Mouse (Mus musculus) CH12.LX (cell line): ENCODE results near the gene 6330409D20Rik. TPM values are rescaled to one million over a fixed set of nuclear protein-coding genes. Genes with fewer than 3 reads are reported as not detected.

Experiments
- DNase-seq: peaks from one replicate; pipeline ENCODE4 v3.0.0-alpha.2; 2013; ENCODE audit errors: extremely low read depth
- H3K27ac ChIP-seq: 2 replicates; pipeline ENCODE4 v1.5.1; 2012; ENCODE audit warnings: low read depth, mild to moderate bottlenecking, control low read depth, moderate library complexity; ENCODE audit not compliant: insufficient read depth
- H3K27me3 ChIP-seq: replicated peaks from 2 replicates; pipeline ENCODE3; 2012; ENCODE audit warnings: inconsistent platforms
- H3K36me3 ChIP-seq, 2 experiments: replicated peaks in 1 of 2; 2 replicates each; pipeline versions ENCODE3 to v1.6.1; 2012; ENCODE audit warnings: inconsistent platforms in 1 of 2, low read length in 1 of 2, mild to moderate bottlenecking in 1 of 2, mixed read lengths in 1 of 2, moderate library complexity in 1 of 2; ENCODE audit not compliant: control insufficient read depth in 1 of 2, insufficient read depth in 1 of 2
- H3K4me1 ChIP-seq, 2 experiments: 2 replicates each; pipeline ENCODE4 v1.6.1; 2012; ENCODE audit warnings: inconsistent platforms in 1 of 2, moderate library complexity in 1 of 2; ENCODE audit not compliant: insufficient read depth in 2 of 2, control insufficient read depth in 1 of 2
- H3K4me2 ChIP-seq: 2 replicates; pipeline ENCODE4 v1.6.1; 2012; ENCODE audit warnings: low read depth, mild to moderate bottlenecking, control low read depth; ENCODE audit not compliant: poor library complexity, insufficient read depth, severe bottlenecking
- H3K4me3 ChIP-seq, 3 experiments: fragments of 150-350 bp in 1 of 3; sonication (generic) in 1 of 3; replicated peaks in 1 of 3; 2 replicates each; pipeline versions ENCODE3 to v1.5.1; 2011 to 2012; ENCODE audit warnings: low read depth in 2 of 3, low read length in 2 of 3, mild to moderate bottlenecking in 2 of 3, moderate library complexity in 2 of 3, control low read depth in 1 of 3, improper control_type of control experiment in 1 of 3, inconsistent platforms in 1 of 3, mixed read lengths in 1 of 3; ENCODE audit not compliant: poor library complexity in 1 of 3
- H3K79me2 ChIP-seq: replicated peaks from 2 replicates; pipeline ENCODE4 v1.6.1; 2012; ENCODE audit warnings: mild to moderate bottlenecking, moderate library complexity; ENCODE audit not compliant: control insufficient read depth, poor library complexity, insufficient read depth, severe bottlenecking; ENCODE audit errors: extremely low read depth
- H3K9ac ChIP-seq: 2 replicates; pipeline ENCODE4 v1.6.1; 2012; ENCODE audit warnings: low read depth, mild to moderate bottlenecking, control low read depth, moderate library complexity; ENCODE audit not compliant: insufficient read depth
- H3K9me3 ChIP-seq: replicated peaks from 2 replicates; pipeline ENCODE3; 2012; ENCODE audit warnings: low read length, inconsistent platforms, mixed read lengths
- BHLHE40 ChIP-seq: IDR thresholded peaks from 2 replicates; pipeline ENCODE4 v1.6.1; 2011; ENCODE audit warnings: mild to moderate bottlenecking, low read depth, low read length, improper control_type of control experiment
- CHD2 ChIP-seq: IDR thresholded peaks from 2 replicates; pipeline ENCODE4 v1.6.1; 2011; ENCODE audit warnings: low read length, improper control_type of control experiment
- ELF1 ChIP-seq: IDR thresholded peaks from 2 replicates; pipeline ENCODE4 v1.6.1; 2014; ENCODE audit warnings: low read depth, mild to moderate bottlenecking, inconsistent platforms, low read length, improper control_type of control experiment
- EP300 ChIP-seq: IDR thresholded peaks from 2 replicates; pipeline ENCODE4 v1.6.1; 2011; ENCODE audit warnings: low read length, improper control_type of control experiment
- ETS1 ChIP-seq: conservative IDR thresholded peaks from 2 replicates; pipeline ENCODE4 v1.6.1; 2012; ENCODE audit warnings: low read depth, mild to moderate bottlenecking, inconsistent platforms, low read length, improper control_type of control experiment, moderate library complexity
- HCFC1 ChIP-seq: IDR thresholded peaks from 2 replicates; pipeline ENCODE4 v1.6.1; 2012; ENCODE audit warnings: low read depth, mild to moderate bottlenecking, inconsistent platforms, low read length, improper control_type of control experiment
- IRF4 ChIP-seq: IDR thresholded peaks from 2 replicates; pipeline ENCODE4 v1.6.1; 2014; ENCODE audit warnings: low read depth, mild to moderate bottlenecking, inconsistent platforms, low read length, improper control_type of control experiment
- JUN ChIP-seq: IDR thresholded peaks from 2 replicates; pipeline ENCODE4 v1.6.1; 2011; ENCODE audit warnings: low read depth, mild to moderate bottlenecking, low read length, improper control_type of control experiment, moderate library complexity; ENCODE audit not compliant: insufficient read depth
- MAZ ChIP-seq: IDR thresholded peaks from 2 replicates; pipeline ENCODE4 v1.6.1; 2012; ENCODE audit warnings: low read depth, mild to moderate bottlenecking, inconsistent platforms, low read length, improper control_type of control experiment, moderate library complexity
- MEF2A ChIP-seq: IDR thresholded peaks from 2 replicates; pipeline ENCODE4 v1.6.1; 2014; ENCODE audit warnings: low read depth, mild to moderate bottlenecking, inconsistent platforms, low read length, improper control_type of control experiment, borderline replicate concordance
- NRF1 ChIP-seq: IDR thresholded peaks from 2 replicates; pipeline ENCODE4 v1.6.1; 2014; ENCODE audit warnings: low read depth, mild to moderate bottlenecking, inconsistent platforms, low read length, improper control_type of control experiment, moderate library complexity
- POLR2A ChIP-seq: IDR thresholded peaks from 2 replicates; pipeline ENCODE4 v1.6.1; 2011; ENCODE audit warnings: low read depth, mild to moderate bottlenecking, improper control_type of control experiment, low read length
- POLR2AphosphoS2 ChIP-seq: IDR thresholded peaks from 2 replicates; pipeline ENCODE4 v1.6.1; 2011; ENCODE audit warnings: low read depth, low read length, improper control_type of control experiment
- SMC3 ChIP-seq: IDR thresholded peaks from 2 replicates; pipeline ENCODE4 v1.6.1; 2011; ENCODE audit warnings: low read depth, low read length, improper control_type of control experiment
- TBP ChIP-seq: conservative IDR thresholded peaks from 2 replicates; pipeline ENCODE4 v1.6.1; 2011; ENCODE audit warnings: low read depth, low read length, improper control_type of control experiment
- TCF12 ChIP-seq: IDR thresholded peaks from 2 replicates; pipeline ENCODE4 v1.6.1; 2014; ENCODE audit warnings: low read depth, mild to moderate bottlenecking, inconsistent platforms, low read length, improper control_type of control experiment
- USF1 ChIP-seq: IDR thresholded peaks from 2 replicates; pipeline ENCODE4 v1.6.1; 2014; ENCODE audit warnings: low read depth, mild to moderate bottlenecking, inconsistent platforms, low read length, improper control_type of control experiment
- ZKSCAN1 ChIP-seq: IDR thresholded peaks from 2 replicates; pipeline ENCODE4 v1.6.1; 2012; ENCODE audit warnings: low read depth, inconsistent platforms, low read length, improper control_type of control experiment, borderline replicate concordance
- ZMIZ1 ChIP-seq: IDR thresholded peaks from 2 replicates; pipeline ENCODE4 v1.6.1; 2012; ENCODE audit warnings: low read depth, mild to moderate bottlenecking, inconsistent platforms, low read length, improper control_type of control experiment
- ZNF384 ChIP-seq: IDR thresholded peaks from 2 replicates; pipeline ENCODE4 v1.6.1; 2012; ENCODE audit warnings: low read depth, low read length, improper control_type of control experiment, inconsistent platforms
- dilution Hi-C: fragments of 300-500 bp; cut with MboI; formaldehyde crosslinking; loops from 2 replicates; pipeline ENCODE4 v1.14.3; 2020; ENCODE audit warnings: low sequenced_read_pairs; ENCODE audit not compliant: extremely low pct_unique_long_range_greater_than_20kb, extremely low pct_ligation_motif_present
- in situ Hi-C: fragments of 300-500 bp; cut with MboI; formaldehyde crosslinking; loops from 3 replicates; pipeline ENCODE4 v1.14.3; 2019; ENCODE audit warnings: low sequenced_read_pairs, low pct_ligation_motif_present, low pct_unique_long_range_greater_than_20kb, mixed read lengths
- polyA plus RNA-seq: library from polyadenylated mRNA; unstranded; fragments of >175 nt; gene quantifications from 2 replicates; pipeline ENCODE4 v1.2.1, GENCODE M21; 2012; ENCODE audit warnings: low read depth; ENCODE audit not compliant: insufficient read length
- total RNA-seq, 2 experiments: library from RNA; depleted of rRNA; stranded (reverse); fragments of 300-350 nt in 1 of 2; fragments of >200 nt in 1 of 2; gene quantifications; 2 replicates each; pipeline ENCODE4 v1.2.3; 2012 to 2014

6330409D20Rik gene
- total and polyA plus RNA-seq, 3 experiments, result 0.46 TPM; not detected in 2

GRCm38 (mm10) chr2:32720053-32720452 lies 20.8 kb downstream of the 6330409D20Rik start:
- peak overlapping the region; percentile 90 for H3K27ac ChIP-seq
- dilution Hi-C loops, result no loop called here
- in situ Hi-C loops, result no loop called here
- H3K27me3 ChIP-seq, result no peaks in the 10 kb centered on the region
- peaks cover 6% of the 10 kb centered on the region for H3K9me3 ChIP-seq
- peaks cover 36 to 59% of the 10 kb centered on the region in 2 experiments for H3K4me1 ChIP-seq
- H3K4me2 ChIP-seq, result peak overlapping the region; percentile 67
- no peak overlapping the region for H3K9ac ChIP-seq
- TF ChIP-seq HCFC1 (no peak), CHD2 (peak; percentile 86), USF1 (no peak), SMC3 (no peak), POLR2AphosphoS2 (no peak), ETS1 (peak; percentile 54), MEF2A (peak; percentile 75), TBP (0 out of 2 replicates have a peak, but pooled peaks have one; percentile 22), ZMIZ1 (no peak), BHLHE40 (peak; percentile 67), IRF4 (peak; percentile 93), TCF12 (peak; percentile 79), EP300 (peak; percentile 87)
- DNase-seq, result peak; percentile 37
- H3K4me3 ChIP-seq, result peak overlapping the region; percentile 61 to 94 (median 84)
- H3K36me3 ChIP-seq, result peaks cover 3 to 22% of the 10 kb centered on the region in 2 experiments
- peaks cover 27% of the 10 kb centered on the region for H3K79me2 ChIP-seq

- no peak overlapping the region for H3K9ac ChIP-seq
- peaks cover 6% of the 10 kb centered on the region for H3K9me3 ChIP-seq
- in situ Hi-C loops (no loop called here), dilution Hi-C loops (no loop called here)
- DNase-seq, result no peak
- peaks cover 43 to 62% of the 10 kb centered on the region in 2 experiments for H3K4me1 ChIP-seq
- H3K4me2 ChIP-seq, result no peak overlapping the region
- H3K79me2 ChIP-seq, result peaks cover 23% of the 10 kb centered on the region
- H3K27ac ChIP-seq, result no peak overlapping the region
- no peak overlapping the region for H3K4me3 ChIP-seq
- no peaks in the 10 kb centered on the region for H3K27me3 ChIP-seq
- H3K36me3 ChIP-seq, result peaks cover 0 to 11% of the 10 kb centered on the region in 2 experiments
- no peak for TF ChIP-seq ZKSCAN1
- no peak for TF ChIP-seq ELF1
- TF ChIP-seq NRF1, result no peak
- no peak for TF ChIP-seq JUN
- no peak for TF ChIP-seq USF1
- TF ChIP-seq ZNF384, result no peak
- TF ChIP-seq SMC3, result no peak
- no peak for TF ChIP-seq POLR2A
- no peak for TF ChIP-seq MAZ
Observed at GRCm38 (mm10) chr2:32718761-32719160, 22.1 kb downstream of the 6330409D20Rik start.
